Mouse (Mus musculus) testis, adult 2 months (tissue): ENCODE results near the gene App.

ENCODE experiments used
- CTCF ChIP-seq: fragments of 200-500 bp; IDR thresholded peaks from 2 replicates; pipeline ENCODE4 v1.5.1; 2012; ENCODE audit warnings: low read depth, mild to moderate bottlenecking, inconsistent platforms, low read length, moderate library complexity; ENCODE audit not compliant: control insufficient read depth, insufficient read depth, insufficient replicate concordance
- POLR2A ChIP-seq: fragments of 200-500 bp; IDR thresholded peaks from 2 replicates; pipeline ENCODE4 v1.6.1; 2012; ENCODE audit warnings: low read depth, mild to moderate bottlenecking, inconsistent platforms, low read length, moderate library complexity; ENCODE audit not compliant: control insufficient read depth

- TF ChIP-seq CTCF (no peak), POLR2A (no peak)
These were observed 191.0 kb downstream of the App start for GRCm38 (mm10) chr16:84982589-84982988.
